Mouse (Mus musculus) erythroblast, embryonic 14.5 days (primary cell): Measurements from ENCODE around the gene Hmgn5. TPM values are rescaled to one million over a fixed set of nuclear protein-coding genes. Genes with fewer than 3 reads are reported as not detected.

Source experiments
- H3K27me3 ChIP-seq: 2 replicates; pipeline ENCODE4 v1.6.1; 2012; ENCODE audit warnings: inconsistent platforms; ENCODE audit not compliant: control insufficient read depth
- H3K36me3 ChIP-seq: 2 replicates; pipeline ENCODE4 v1.6.1; 2012; ENCODE audit warnings: mild to moderate bottlenecking, inconsistent platforms; ENCODE audit not compliant: control insufficient read depth
- H3K4me1 ChIP-seq: 2 replicates; pipeline ENCODE4 v1.6.1; 2012; ENCODE audit warnings: inconsistent platforms; ENCODE audit not compliant: control insufficient read depth
- H3K4me3 ChIP-seq: replicated peaks from 2 replicates; pipeline ENCODE3; 2012; ENCODE audit warnings: moderate library complexity, mild to moderate bottlenecking, inconsistent platforms
- H3K9me3 ChIP-seq: 2 replicates; pipeline ENCODE4 v1.6.1; 2012; ENCODE audit warnings: low read length, inconsistent platforms, mixed read lengths; ENCODE audit not compliant: control insufficient read depth
- GATA1 ChIP-seq: IDR thresholded peaks from 2 replicates; pipeline ENCODE4 v1.6.1; 2012; ENCODE audit warnings: low read length, inconsistent platforms, mixed read lengths
- TAL1 ChIP-seq: IDR thresholded peaks from 3 replicates; pipeline ENCODE4 v1.6.1; 2012; ENCODE audit warnings: low read length, inconsistent platforms, mixed read lengths
- polyA plus RNA-seq: library from polyadenylated mRNA; stranded (reverse); fragments of >175 nt; gene quantifications from 2 replicates; pipeline ENCODE4 v1.2.3, GENCODE M21; 2012

Gene Hmgn5
- 1.3 and 1.9 TPM in 2 replicates for polyA plus RNA-seq

- H3K27me3 ChIP-seq, result no peaks in the 10 kb centered on the region
- H3K4me3 ChIP-seq, result peak within 1 kb of the TSS; percentile 74
- peaks cover 5% of the 10 kb centered on the region for H3K4me1 ChIP-seq
- peaks cover 3% of the 10 kb centered on the region; the same call in 1 of the 2 replicates for H3K9me3 ChIP-seq
- TF ChIP-seq GATA1 (no peak), TAL1 (no peak)
- no peaks in the 10 kb centered on the region for H3K36me3 ChIP-seq
Measured at GRCm38 (mm10) chrX:109013283-109013682, at the start of gene Hmgn5. Hmgn5 (minus strand) TSS chrX:109013404.

- no peak for TF ChIP-seq GATA1
- TF ChIP-seq TAL1, result no peak
- Histone ChIP-seq H3K9me3 (no peaks in the 10 kb centered on the region), H3K4me1 (no peaks in the 10 kb centered on the region), H3K4me3 (no peak overlapping the region), H3K27me3 (no peaks in the 10 kb centered on the region), H3K36me3 (no peaks in the 10 kb centered on the region)
Measured at GRCm38 (mm10) chrX:109047773-109048172, 34.6 kb upstream of the Hmgn5 start.

GRCm38 (mm10) chrX:109026224-109026623 lies 13.0 kb upstream of the Hmgn5 start:
- TF ChIP-seq GATA1, result no peak
- no peak for TF ChIP-seq TAL1
- H3K9me3 ChIP-seq, result no peaks in the 10 kb centered on the region
- H3K4me3 ChIP-seq, result no peak overlapping the region
- no peaks in the 10 kb centered on the region for H3K4me1 ChIP-seq
- no peaks in the 10 kb centered on the region for H3K27me3 ChIP-seq
- H3K36me3 ChIP-seq, result no peaks in the 10 kb centered on the region

- Histone ChIP-seq H3K4me1 (no peaks in the 10 kb centered on the region), H3K36me3 (no peaks in the 10 kb centered on the region), H3K27me3 (no peaks in the 10 kb centered on the region), H3K4me3 (no peak overlapping the region), H3K9me3 (no peaks in the 10 kb centered on the region)
- no peak for TF ChIP-seq GATA1
- TF ChIP-seq TAL1, result no peak
Measured at GRCm38 (mm10) chrX:109020858-109021257, 7.7 kb upstream of the Hmgn5 start.

- H3K36me3 ChIP-seq, result no peaks in the 10 kb centered on the region
- peaks cover 5% of the 10 kb centered on the region for H3K4me1 ChIP-seq
- H3K4me3 ChIP-seq, result peak overlapping the region; percentile 74
- peaks cover 3% of the 10 kb centered on the region; the same call in 1 of the 2 replicates for H3K9me3 ChIP-seq
- TF ChIP-seq TAL1 (no peak), GATA1 (no peak)
- no peaks in the 10 kb centered on the region for H3K27me3 ChIP-seq
Measured at GRCm38 (mm10) chrX:109014166-109014565, 962 bp upstream of the Hmgn5 start.

GRCm38 (mm10) chrX:109013686-109014085 lies 482 bp upstream of the Hmgn5 start:
- Histone ChIP-seq H3K4me1 (peaks cover 5% of the 10 kb centered on the region), H3K27me3 (no peaks in the 10 kb centered on the region), H3K36me3 (no peaks in the 10 kb centered on the region), H3K4me3 (peak overlapping the region; percentile 74), H3K9me3 (peaks cover 3% of the 10 kb centered on the region; the same call in 1 of the 2 replicates)
- no peak for TF ChIP-seq TAL1

- Histone ChIP-seq H3K27me3 (no peaks in the 10 kb centered on the region), H3K4me3 (peak overlapping the region; percentile 74), H3K36me3 (no peaks in the 10 kb centered on the region), H3K4me1 (peaks cover 5% of the 10 kb centered on the region), H3K9me3 (peaks cover 3% of the 10 kb centered on the region; the same call in 1 of the 2 replicates)
- TF ChIP-seq GATA1 (no peak), TAL1 (no peak)
Measured at GRCm38 (mm10) chrX:109012371-109013031, 703 bp downstream of the Hmgn5 start.

GRCm38 (mm10) chrX:109011611-109012185 lies 1.5 kb downstream of the Hmgn5 start:
- Histone ChIP-seq H3K27me3 (no peaks in the 10 kb centered on the region), H3K9me3 (peaks cover 3% of the 10 kb centered on the region; the same call in 1 of the 2 replicates), H3K4me1 (peaks cover 5% of the 10 kb centered on the region), H3K4me3 (peak overlapping the region; percentile 74), H3K36me3 (peaks cover under 1% of the 10 kb centered on the region; the same call in 1 of the 2 replicates)
- no peak for TF ChIP-seq TAL1
- TF ChIP-seq GATA1, result no peak

- TF ChIP-seq TAL1 (no peak), GATA1 (no peak)
Measured at GRCm38 (mm10) chrX:109001277-109001676, 11.9 kb downstream of the Hmgn5 start.

More at GRCm38 (mm10) chrX:109001277-109001676, 11.9 kb downstream of the Hmgn5 start:
- Histone ChIP-seq H3K36me3 (peaks cover 5% of the 10 kb centered on the region), H3K9me3 (no peaks in the 10 kb centered on the region), H3K4me1 (no peaks in the 10 kb centered on the region), H3K27me3 (no peaks in the 10 kb centered on the region), H3K4me3 (no peak overlapping the region)

Other genes with a start within 250 kb of the Hmgn5 start
- gene Brwd3, start 179.0 kb downstream of the Hmgn5 start, polyA plus RNA-seq, result 0.02 and 0.04 TPM in 2 replicates
- gene Sh3bgrl, start 82.0 kb upstream of the Hmgn5 start, polyA plus RNA-seq, result 0.09 and 0.17 TPM in 2 replicates
- 0.02 TPM in 1 of 2 replicates, not detected in the other for gene Gm6377, start 183.4 kb upstream of the Hmgn5 start, polyA plus RNA-seq